Mouse (Mus musculus) ES-Bruce4 (cell line): ENCODE measurements around the gene Zbtb7a.

Source experiments
- CTCF ChIP-seq: IDR thresholded peaks from one replicate; pipeline ENCODE4 v1.8.1; 2011; ENCODE audit warnings: low read depth, low read length
- EP300 ChIP-seq: IDR thresholded peaks from 2 replicates; pipeline ENCODE4 v1.6.1; 2011; ENCODE audit warnings: low read depth, low read length; ENCODE audit not compliant: insufficient read depth

GRCm38 (mm10) chr10:81140005-81140404 lies 5.0 kb downstream of the Zbtb7a start:
- TF ChIP-seq EP300, result no peak
- no peak for TF ChIP-seq CTCF
